Mouse (Mus musculus): ENCODE data around the gene Fam186b. TPM values are rescaled to one million over a fixed set of nuclear protein-coding genes. Genes with fewer than 3 reads are reported as not detected.

Fam186b gene
- total RNA-seq (2021) = not detected
- long read RNA-seq, experiment 1 = 0 reads
- long read RNA-seq, experiment 2 = 0 reads

- peak; percentile 42 for DNase-seq
Observed at GRCm38 (mm10) chr15:99295484-99295981, at the start of gene Fam186b. Fam186b (minus strand) TSS chr15:99295888.

GRCm38 (mm10) chr15:99344961-99345360, 49.3 kb upstream of the Fam186b start:
- DNase-seq = no peak

- no peak for DNase-seq
Observed at GRCm38 (mm10) chr15:99344148-99344870, 48.6 kb upstream of the Fam186b start.

GRCm38 (mm10) chr15:99343414-99344147, 47.9 kb upstream of the Fam186b start:
- peak; percentile 57 for DNase-seq

GRCm38 (mm10) chr15:99342194-99342981, 46.7 kb upstream of the Fam186b start:
- DNase-seq = no peak

- no peak for DNase-seq
Observed at GRCm38 (mm10) chr15:99341102-99341501, 45.4 kb upstream of the Fam186b start.

- DNase-seq = no peak
Observed at GRCm38 (mm10) chr15:99339669-99340068, 44.0 kb upstream of the Fam186b start.

- no peak for DNase-seq
Observed at GRCm38 (mm10) chr15:99338916-99339315, 43.2 kb upstream of the Fam186b start.

GRCm38 (mm10) chr15:99335801-99336320, 40.2 kb upstream of the Fam186b start:
- no peak for DNase-seq

GRCm38 (mm10) chr15:99334500-99334899, 38.8 kb upstream of the Fam186b start:
- DNase-seq = no peak

GRCm38 (mm10) chr15:99333676-99334065, 38.0 kb upstream of the Fam186b start:
- DNase-seq = no peak

GRCm38 (mm10) chr15:99332921-99333675, 37.4 kb upstream of the Fam186b start:
- peak; percentile 70 for DNase-seq

GRCm38 (mm10) chr15:99332111-99332510, 36.4 kb upstream of the Fam186b start:
- DNase-seq = no peak

GRCm38 (mm10) chr15:99331341-99331740, 35.7 kb upstream of the Fam186b start:
- DNase-seq = no peak

GRCm38 (mm10) chr15:99330324-99330723, 34.6 kb upstream of the Fam186b start:
- no peak for DNase-seq

- no peak for DNase-seq
Observed at GRCm38 (mm10) chr15:99328011-99328410, 32.3 kb upstream of the Fam186b start.

- DNase-seq = no peak
Observed at GRCm38 (mm10) chr15:99326959-99327358, 31.3 kb upstream of the Fam186b start.

- DNase-seq = no peak
Observed at GRCm38 (mm10) chr15:99326407-99326806, 30.7 kb upstream of the Fam186b start.

GRCm38 (mm10) chr15:99325598-99325997, 29.9 kb upstream of the Fam186b start:
- DNase-seq = no peak

- DNase-seq = no peak
Observed at GRCm38 (mm10) chr15:99324151-99324550, 28.5 kb upstream of the Fam186b start.

- DNase-seq = no peak
Observed at GRCm38 (mm10) chr15:99320978-99321377, 25.3 kb upstream of the Fam186b start.

All from gastrocnemius, postnatal 10 days (tissue).